Mouse (Mus musculus) E14TG2a.4 (cell line): ENCODE measurements at regions not wholly inside any gene's neighbourhood (a gene's known extent, or its start where the extent isn't known, plus 50 kb on each side); places are given as distances from the start of the nearest gene placed in this dataset.

Experiments
- CTCF ChIP-seq: conservative IDR thresholded peaks from 2 replicates; pipeline ENCODE4 v1.5.1; 2014; ENCODE audit warnings: low read length
- NANOG ChIP-seq: IDR thresholded peaks from 2 replicates; pipeline ENCODE4 v1.6.1; 2014; ENCODE audit warnings: borderline replicate concordance, low read length, mixed read lengths

DNA sequence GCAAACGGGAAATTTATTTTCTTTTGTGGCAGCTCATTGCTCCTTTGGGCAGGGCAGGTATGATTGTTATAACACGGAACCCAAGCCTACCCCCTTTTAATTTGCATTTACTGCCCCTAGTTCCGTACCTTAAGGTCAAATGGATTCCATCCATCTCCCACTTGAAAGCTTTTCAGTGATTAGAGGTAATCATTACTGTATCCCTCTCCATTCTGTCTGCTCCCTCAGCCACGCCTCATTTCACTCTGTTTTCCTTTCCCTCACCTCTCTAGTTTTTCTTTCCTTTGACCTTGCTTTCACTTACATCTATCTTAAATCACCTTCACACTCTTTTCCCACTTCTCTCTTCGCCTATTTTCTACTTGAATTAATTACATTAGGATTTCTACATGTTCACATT is 481.2 kb upstream of the Pdzrn3 start:
- TF ChIP-seq CTCF (no peak), NANOG (no peak)
